Mouse (Mus musculus): Measurements from ENCODE around the gene Sertad4.

GRCm38 (mm10) chr1:192841094-192841813, 14.3 kb downstream of the Sertad4 start:
- no peak for TF ChIP-seq POLR2A (IDR thresholded peaks at IDR 0.05; ENCODE audit: control insufficient read depth in 1 of 2, insufficient read depth in 1 of 2, low read depth in 1 of 2, low read length in 2 of 2, poor library complexity in 1 of 2)
- no peak for TF ChIP-seq BHLHE40 (IDR thresholded peaks at IDR 0.05; ENCODE audit: borderline replicate concordance, low read depth, low read length)
